Comparison of ENCODE assay signal across 8 mouse cellular contexts in the genomic region with DNA sequence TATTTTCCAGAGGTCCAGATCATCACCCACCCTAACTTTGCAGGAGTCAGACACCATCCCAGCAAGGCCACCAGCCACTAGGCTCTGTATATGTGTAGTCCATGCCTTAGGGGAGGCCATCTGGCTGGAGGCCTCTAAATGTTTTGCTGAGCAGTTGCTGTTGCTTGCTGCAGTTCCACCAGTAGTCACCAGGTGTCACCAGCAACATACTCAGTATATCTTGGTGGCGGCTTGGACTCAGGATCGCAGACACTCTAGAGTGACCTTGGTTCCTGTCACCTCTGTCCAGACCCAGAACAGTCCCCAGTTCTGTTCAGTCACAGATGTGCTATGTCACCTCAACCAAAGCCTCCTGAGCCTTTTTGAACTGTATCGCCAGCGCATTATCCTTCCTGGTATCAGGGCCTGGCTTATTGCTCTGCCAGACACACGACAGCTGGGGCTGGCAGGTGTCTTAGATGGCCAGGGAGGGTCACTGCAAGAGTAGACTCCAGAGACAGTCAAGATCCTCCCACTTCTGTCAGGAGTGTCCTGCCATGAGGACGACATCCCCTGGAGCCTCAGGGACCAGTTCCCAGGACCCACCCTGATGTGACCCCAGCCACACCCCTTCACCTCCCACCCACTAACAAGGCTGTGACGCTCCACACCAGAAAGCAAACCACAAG. TPM values are rescaled to one million over a fixed set of nuclear protein-coding genes. Genes with fewer than 3 reads are reported as not detected.
A peak's percentile ranks its signal among the peaks of the same experiment; 100 is the strongest.
DNase-seq lines count a peak whose midpoint lies in the region; ATAC-seq and TF ChIP-seq lines count a peak whose summit lies in the region.

No protein-coding gene starts in this region.

- peaks cover 0 to under 1% of the 10 kb centered on the region in 2 experiments; a peak in 1 of 4 replicates for H3K4me1 ChIP-seq in MEL (ENCODE audit: control insufficient read depth in 1 of 2, insufficient read depth in 2 of 2, low read length in 2 of 2)
- peaks cover 5% of the 10 kb centered on the region; the same call in 1 of the 2 replicates for H3K4me1 ChIP-seq in hindbrain, embryonic 13.5 days (replicated peaks)

- H3K4me2 ChIP-seq in hindbrain, embryonic 13.5 days = no peak overlapping the region

- no peak overlapping the region for H3K9ac ChIP-seq in MEL (ENCODE audit: control insufficient read depth, low read depth, low read length, poor library complexity, severe bottlenecking)
- H3K9ac ChIP-seq in hindbrain, embryonic 13.5 days = no peak overlapping the region

- 45% methylated on average over 7 of the region's 7 CpGs for WGBS in hindbrain, embryonic 13.5 days

- TF ChIP-seq RAD21 in MEL (IDR thresholded peaks at IDR 0.05; ENCODE audit: low read depth, low read length) = no peak

- peak; percentile 62 for ATAC-seq in hindbrain, embryonic 13.5 days (ENCODE audit: low FRiP score)

- no peak overlapping the region for H3K27ac ChIP-seq in MEL (ENCODE audit: control insufficient read depth, low read depth, low read length)
- peak overlapping the region; percentile 31; the same call in 1 of the 2 replicates for H3K27ac ChIP-seq in hindbrain, embryonic 13.5 days

- H3K4me3 ChIP-seq in MEL (ENCODE audit: control insufficient read depth in 1 of 2, insufficient read depth in 1 of 2, low read depth in 2 of 2, low read length in 2 of 2) = no peak overlapping the region
- H3K4me3 ChIP-seq in hindbrain, embryonic 13.5 days = no peak overlapping the region

- H3K79me2 ChIP-seq in MEL (ENCODE audit: control insufficient read depth, insufficient read depth, low read length, poor library complexity) = no peaks in the 10 kb centered on the region

- DNase-seq in MEL (ENCODE audit: low read depth, low spot score) = peak; percentile 94
- DNase-seq in cerebellum, adult 9-10 months = peak; percentile 94
- peak; percentile 85 to 87 for DNase-seq in frontal cortex, postnatal 25 days (ENCODE audit: low spot score in 2 of 2)
- DNase-seq in layer of hippocampus, postnatal 14 days (ENCODE audit: low spot score in 2 of 2) = peak; percentile 81 to 89
- peak; percentile 93 for DNase-seq in lung, postnatal 14 days
- peak; percentile 96 for DNase-seq in retina, embryonic 14.5 days (ENCODE audit: low spot score)
- peak; percentile 79 for DNase-seq in thymus, postnatal 25 days

- H3K9me3 ChIP-seq in MEL (replicated peaks; ENCODE audit: insufficient read depth, low read length) = no peaks in the 10 kb centered on the region
- H3K9me3 ChIP-seq in hindbrain, embryonic 13.5 days = no peaks in the 10 kb centered on the region

- no peaks in the 10 kb centered on the region for H3K27me3 ChIP-seq in MEL (ENCODE audit: control insufficient read depth in 1 of 2, insufficient read depth in 2 of 2, low read length in 2 of 2)
- H3K27me3 ChIP-seq in hindbrain, embryonic 13.5 days = no peaks in the 10 kb centered on the region

- no peak for TF ChIP-seq EP300 in MEL (IDR thresholded peaks at IDR 0.05; ENCODE audit: low read depth in 1 of 2, low read length in 2 of 2)

- TF ChIP-seq CTCF in MEL (IDR thresholded peaks at IDR 0.05 in 2 of 3, conservative IDR thresholded peaks at IDR 0.05 in 1 of 3; ENCODE audit: control insufficient read depth in 1 of 3, insufficient read depth in 1 of 3, low read depth in 2 of 3, low read length in 3 of 3, poor library complexity in 1 of 3, severe bottlenecking in 1 of 3) = peak in 1 of 3 experiments; percentile 100; a peak in 2 of 6 replicates

- peak in 1 of 2 experiments; percentile 50; a peak in 1 of 4 replicates for TF ChIP-seq POLR2A in MEL (IDR thresholded peaks at IDR 0.05; ENCODE audit: control insufficient read depth in 1 of 2, insufficient read depth in 1 of 2, low read depth in 1 of 2, low read length in 2 of 2, poor library complexity in 1 of 2)

- peaks cover 0 to 24% of the 10 kb centered on the region in 2 experiments; a peak in 3 of 4 replicates for H3K36me3 ChIP-seq in MEL (ENCODE audit: control insufficient read depth in 1 of 2, insufficient read depth in 2 of 2, low read length in 2 of 2)
- H3K36me3 ChIP-seq in hindbrain, embryonic 13.5 days = peaks cover 86% of the 10 kb centered on the region

TF ChIP-seq in MEL, 35 proteins besides CTCF, POLR2A, EP300 and RAD21:
- no peak for TF ChIP-seq KAT2A (conservative IDR thresholded peaks at IDR 0.05; ENCODE audit: low read depth, low read length)
- no peak for TF ChIP-seq SIN3A (IDR thresholded peaks at IDR 0.05; ENCODE audit: low read length)
- TF ChIP-seq CHD2 (IDR thresholded peaks at IDR 0.05; ENCODE audit: low read length) = no peak
- no peak for TF ChIP-seq NRF1 (IDR thresholded peaks at IDR 0.05; ENCODE audit: insufficient read depth, low read depth, low read length, poor library complexity, severe bottlenecking)
- no peak for TF ChIP-seq GATA1 (IDR thresholded peaks at IDR 0.05; ENCODE audit: low read depth, low read length)
- no peak for TF ChIP-seq ZNF384 (IDR thresholded peaks at IDR 0.05; ENCODE audit: low read depth, low read length)
- TF ChIP-seq CHD1 (IDR thresholded peaks at IDR 0.05; ENCODE audit: low read depth, low read length) = no peak
- TF ChIP-seq POLR2AphosphoS5 (IDR thresholded peaks at IDR 0.05; ENCODE audit: borderline replicate concordance, low read depth, low read length) = no peak; the same call in 1 of the 2 replicates
- no peak for TF ChIP-seq SMC3 (IDR thresholded peaks at IDR 0.05; ENCODE audit: low read depth, low read length)

RNA-seq across cellular contexts. Expression of gene Siva1, which starts 8.8 kb away (rescaled TPM):
- total RNA-seq in MEL (2012; rRNA removed) = 591 and 659 TPM in 2 replicates
- polyA plus RNA-seq in MEL (2012; ENCODE audit: insufficient read depth in 1 of 2, insufficient read length in 2 of 2, low read depth in 1 of 2, low replicate concordance in 2 of 2, missing spikeins in 1 of 2) = 100 to 1,000 TPM in 1 of 2 experiments, not detected in 1; 531 TPM
- polyA plus RNA-seq in hindbrain, embryonic 13.5 days (2015; fragmentation: Nextera tagmentation; extraction: Ambion mirVana) = 62.6 and 63.8 TPM in 2 replicates
- 10 to 100 TPM; 21.6 to 23.4 TPM for total RNA-seq in layer of hippocampus, postnatal 14 days (2021)

RNA-seq across cellular contexts. Expression of gene Akt1, which starts 21.4 kb away (rescaled TPM):
- 289 and 322 TPM in 2 replicates for total RNA-seq in MEL (2012; rRNA removed)
- polyA plus RNA-seq in MEL (2012; ENCODE audit: insufficient read depth in 1 of 2, insufficient read length in 2 of 2, low read depth in 1 of 2, low replicate concordance in 2 of 2, missing spikeins in 1 of 2) = 100 to 1,000 TPM; 764 to 827 TPM
- polyA plus RNA-seq in hindbrain, embryonic 13.5 days (2015; fragmentation: Nextera tagmentation; extraction: Ambion mirVana) = 60.8 and 64.5 TPM in 2 replicates
- 100 to 1,000 TPM; 153 to 158 TPM for total RNA-seq in layer of hippocampus, postnatal 14 days (2021)

RNA-seq across cellular contexts. Expression of gene Zbtb42, which starts 25.3 kb away (rescaled TPM):
- total RNA-seq in MEL (2012; rRNA removed) = 4.5 and 7.6 TPM in 2 replicates
- polyA plus RNA-seq in MEL (2012; ENCODE audit: insufficient read depth in 1 of 2, insufficient read length in 2 of 2, low read depth in 1 of 2, low replicate concordance in 2 of 2, missing spikeins in 1 of 2) = 10 to 100 TPM in 1 of 2 experiments, not detected in 1; 11.4 TPM
- polyA plus RNA-seq in hindbrain, embryonic 13.5 days (2015; fragmentation: Nextera tagmentation; extraction: Ambion mirVana) = 3.6 and 4.6 TPM in 2 replicates
- total RNA-seq in layer of hippocampus, postnatal 14 days (2021) = under 1 TPM; 0.43 to 0.55 TPM

RNA-seq across cellular contexts. Expression of gene Adssl1, which starts 33.4 kb away (rescaled TPM):
- total RNA-seq in MEL (2012; rRNA removed) = 36.0 and 58.2 TPM in 2 replicates
- polyA plus RNA-seq in MEL (2012; ENCODE audit: insufficient read depth in 1 of 2, insufficient read length in 2 of 2, low read depth in 1 of 2, low replicate concordance in 2 of 2, missing spikeins in 1 of 2) = 10 to 100 TPM in 1 of 2 experiments, not detected in 1; 63.9 TPM
- polyA plus RNA-seq in hindbrain, embryonic 13.5 days (2015; fragmentation: Nextera tagmentation; extraction: Ambion mirVana) = 3.1 and 3.2 TPM in 2 replicates
- total RNA-seq in layer of hippocampus, postnatal 14 days (2021) = 1 to 10 TPM; 5.3 to 5.6 TPM

Comparison
In these comparisons a context has a peak if more than half of its experiments do, and no peak if none do; other contexts are left out.
1. RNA of gene Siva1, which starts 8.8 kb away (total RNA-seq): 591 to 659 TPM in MEL; 21.6 to 23.4 TPM in layer of hippocampus, postnatal 14 days; every median in the first group is over 10 times any median in the second.
2. Peak in every context shown above with its lines, with median percentiles within 50 percentile points of each other: DNase-seq.